Mouse (Mus musculus) ES-E14 (cell line): ENCODE measurements at regions not wholly inside any gene's neighbourhood (a gene's known extent, or its start where the extent isn't known, plus 50 kb on each side); places are given as distances from the start of the nearest gene placed in this dataset.

ENCODE experiments used
- DNase-seq: peaks from one replicate; pipeline ENCODE4 v3.0.0-alpha.2; 2013; ENCODE audit warnings: low read depth, low spot score
- H3K27ac ChIP-seq: 2 replicates; pipeline ENCODE4 v1.5.1; 2012; ENCODE audit warnings: low read depth, mild to moderate bottlenecking, low read length, moderate library complexity, mixed read lengths; ENCODE audit not compliant: poor library complexity, insufficient read depth, severe bottlenecking
- H3K36me3 ChIP-seq: 2 replicates; pipeline ENCODE4 v1.6.1; 2012; ENCODE audit warnings: mild to moderate bottlenecking, low read length, moderate library complexity, mixed read lengths; ENCODE audit not compliant: control insufficient read depth, poor library complexity, insufficient read depth, severe bottlenecking
- H3K4me1 ChIP-seq, 2 experiments: fragments of 150-350 bp in 1 of 2; sonication (generic) in 1 of 2; 2 replicates each; pipeline ENCODE4 v1.6.1; 2012; ENCODE audit warnings: low read length in 2 of 2, mild to moderate bottlenecking in 1 of 2, mixed read lengths in 1 of 2; ENCODE audit not compliant: control insufficient read depth in 2 of 2, insufficient read depth in 2 of 2, poor library complexity in 1 of 2
- H3K4me3 ChIP-seq, 2 experiments: fragments of 150-350 bp in 1 of 2; sonication (generic) in 1 of 2; 2 replicates each; pipeline ENCODE4 v1.5.1; 2012; ENCODE audit warnings: low read length in 2 of 2, low read depth in 1 of 2, mild to moderate bottlenecking in 1 of 2, mixed read lengths in 1 of 2; ENCODE audit not compliant: insufficient read depth in 1 of 2, poor library complexity in 1 of 2, severe bottlenecking in 1 of 2
- H3K9ac ChIP-seq: 2 replicates; pipeline ENCODE4 v1.6.1; 2012; ENCODE audit warnings: low read depth, mild to moderate bottlenecking, low read length, mixed read lengths; ENCODE audit not compliant: poor library complexity, insufficient read depth, severe bottlenecking
- H3K9me3 ChIP-seq: fragments of 150-350 bp; sonication (generic); 2 replicates; pipeline ENCODE4 v1.6.1; 2012; ENCODE audit warnings: low read depth, mild to moderate bottlenecking, low read length; ENCODE audit not compliant: control insufficient read depth, insufficient read depth
- CHD2 ChIP-seq: IDR thresholded peaks from 2 replicates; pipeline ENCODE4 v1.6.1; 2014; ENCODE audit warnings: mild to moderate bottlenecking, low read depth, low read length, inconsistent platforms
- HCFC1 ChIP-seq: IDR thresholded peaks from 2 replicates; pipeline ENCODE4 v1.6.1; 2012; ENCODE audit warnings: low read length, inconsistent platforms, borderline replicate concordance; ENCODE audit not compliant: insufficient read depth
- MAFK ChIP-seq: IDR thresholded peaks from 2 replicates; pipeline ENCODE4 v1.6.1; 2014; ENCODE audit warnings: mild to moderate bottlenecking, low read depth, low read length, inconsistent platforms; ENCODE audit not compliant: insufficient read depth
- ZC3H11A ChIP-seq: IDR thresholded peaks from 2 replicates; pipeline ENCODE4 v1.6.1; 2012; ENCODE audit warnings: low read depth, mild to moderate bottlenecking, inconsistent platforms, low read length, borderline replicate concordance
- ZNF384 ChIP-seq: IDR thresholded peaks from 2 replicates; pipeline ENCODE4 v1.6.1; 2012; ENCODE audit warnings: low read depth, low read length, inconsistent platforms
- in situ Hi-C, 2 experiments: fragments of 600-800 bp; cut with MboI; formaldehyde crosslinking; loops; one replicate each; pipeline ENCODE4 v1.15.1; 2025; ENCODE audit warnings: low sequenced_read_pairs in 2 of 2, inconsistent platforms in 1 of 2; ENCODE audit not compliant: unreplicated experiment in 2 of 2

DNA sequence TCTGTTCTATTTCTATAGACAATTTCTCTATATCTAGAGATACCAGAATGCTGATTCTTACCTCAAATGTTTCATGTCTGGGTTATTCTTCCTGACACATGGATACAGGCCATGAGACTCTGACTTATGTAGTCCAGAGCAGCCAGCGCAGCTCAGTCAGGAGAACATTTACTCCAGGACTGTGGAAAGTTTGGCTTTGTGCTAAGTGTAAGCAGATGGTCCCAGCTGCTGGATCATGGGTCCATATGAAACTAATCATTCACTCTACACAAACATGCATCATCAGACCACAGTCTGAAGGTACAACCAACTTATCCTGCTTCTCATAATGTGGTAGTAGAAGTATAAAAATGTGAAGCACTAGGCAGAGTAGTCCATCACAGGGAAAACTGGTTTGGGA, 82.5 kb upstream of the Tnc start:
- Histone ChIP-seq H3K4me3 (no peak overlapping the region), H3K9ac (no peak overlapping the region), H3K4me1 (no peaks in the 10 kb centered on the region), H3K36me3 (no peaks in the 10 kb centered on the region), H3K9me3 (no peaks in the 10 kb centered on the region), H3K27ac (no peak overlapping the region)
- TF ChIP-seq CHD2 (no peak), ZNF384 (no peak), HCFC1 (no peak)
- in situ Hi-C loops, result no loop called here
- DNase-seq, result no peak

DNA sequence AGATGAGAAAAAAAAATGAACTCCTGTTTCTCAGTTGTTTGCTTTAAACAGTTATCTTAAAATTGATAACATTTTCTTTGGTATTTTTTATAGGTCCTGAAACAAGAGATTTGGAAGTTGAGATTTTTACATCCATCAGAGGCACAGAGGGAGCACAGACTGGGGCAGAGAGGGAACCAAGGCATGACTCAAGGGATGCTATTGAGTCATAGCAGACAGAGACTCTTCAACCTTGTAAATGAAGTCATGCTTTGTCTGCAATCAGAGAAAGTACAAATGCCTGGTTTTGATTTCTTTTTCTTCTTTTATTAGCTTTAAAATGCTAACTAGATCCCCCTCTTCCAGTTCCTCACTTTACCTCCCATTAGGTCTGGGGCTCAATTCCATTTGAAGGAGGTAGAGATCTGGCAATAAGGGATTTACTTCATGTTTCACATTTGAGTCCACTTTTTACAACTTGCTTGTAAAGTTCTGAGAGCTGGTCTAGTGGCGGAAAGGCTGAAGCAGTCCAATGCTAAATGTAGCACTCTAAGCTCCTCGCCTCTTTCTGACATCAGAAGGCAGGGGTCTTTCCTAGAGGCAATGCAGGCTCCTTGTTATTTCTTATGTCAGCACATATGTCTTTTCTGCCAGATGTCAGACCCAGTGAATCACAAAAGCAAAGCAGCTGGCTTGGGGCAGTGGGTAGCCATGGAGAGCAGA, 77.7 kb upstream of the Tnc start:
- H3K36me3 ChIP-seq, result no peaks in the 10 kb centered on the region
- no peak for DNase-seq
- H3K4me1 ChIP-seq, result no peaks in the 10 kb centered on the region
- H3K27ac ChIP-seq, result no peak overlapping the region
- no peak for TF ChIP-seq CHD2
- H3K9ac ChIP-seq, result no peak overlapping the region
- in situ Hi-C loops, result no loop called here
- H3K9me3 ChIP-seq, result no peaks in the 10 kb centered on the region
- no peak overlapping the region for H3K4me3 ChIP-seq

DNA sequence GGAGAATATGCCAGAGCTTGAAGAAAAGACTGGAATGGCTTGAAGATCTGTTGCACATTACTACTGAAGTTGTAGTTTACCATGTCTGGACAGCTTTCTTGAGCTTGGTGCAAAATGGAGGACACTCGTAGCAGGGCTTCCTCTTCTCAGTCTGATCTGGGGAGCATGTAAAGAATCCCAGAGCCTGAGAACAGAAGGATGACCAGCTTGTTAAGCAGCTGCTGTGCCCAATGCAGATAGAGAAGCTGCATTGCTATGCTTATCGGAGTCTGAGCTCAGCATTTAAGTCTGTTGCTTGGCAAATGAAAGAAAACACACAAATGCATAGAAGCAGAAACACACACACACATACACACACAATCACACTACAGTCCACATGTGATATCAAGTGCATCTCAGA, 76.9 kb upstream of the Tnc start:
- Histone ChIP-seq H3K4me3 (no peak overlapping the region), H3K27ac (no peak overlapping the region), H3K4me1 (no peaks in the 10 kb centered on the region), H3K9ac (no peak overlapping the region), H3K36me3 (no peaks in the 10 kb centered on the region), H3K9me3 (no peaks in the 10 kb centered on the region)
- DNase-seq, result no peak
- in situ Hi-C loops, result no loop called here
- no peak for TF ChIP-seq HCFC1
- no peak for TF ChIP-seq MAFK
- TF ChIP-seq CHD2, result no peak
- no peak for TF ChIP-seq ZC3H11A
- TF ChIP-seq ZNF384, result no peak

DNA sequence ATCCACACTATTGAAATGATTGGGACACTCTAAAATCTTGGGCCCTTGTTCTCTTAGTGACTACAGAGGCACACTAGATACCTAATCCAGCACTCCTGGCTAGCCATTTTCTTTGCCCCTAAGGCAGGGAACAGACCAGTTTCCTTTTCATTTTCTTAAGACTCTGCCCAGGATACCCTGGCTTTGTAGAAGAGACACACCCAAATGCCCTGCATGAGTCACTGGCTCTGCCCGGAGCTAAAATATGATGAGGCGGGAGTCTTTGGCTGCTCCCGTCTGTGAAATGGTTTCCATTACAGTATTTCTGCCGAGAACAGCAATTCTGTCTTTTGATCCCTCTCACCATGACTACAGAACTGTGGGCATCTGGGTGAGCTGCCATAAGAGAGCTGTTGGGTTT, 51.4 kb upstream of the Tnc start:
- in situ Hi-C loops, result no loop called here
- no peaks in the 10 kb centered on the region for H3K36me3 ChIP-seq

More for the DNA sequence above, 51.4 kb upstream of the Tnc start:
- TF ChIP-seq ZNF384 (no peak), HCFC1 (no peak), CHD2 (no peak), ZC3H11A (no peak), MAFK (no peak)
- H3K4me3 ChIP-seq, result no peak overlapping the region
- H3K4me1 ChIP-seq, result no peaks in the 10 kb centered on the region
- no peaks in the 10 kb centered on the region for H3K9me3 ChIP-seq
- no peak for DNase-seq
- H3K27ac ChIP-seq, result no peak overlapping the region
- no peak overlapping the region for H3K9ac ChIP-seq
